Mouse (Mus musculus) cerebellum, adult (tissue): ENCODE results near the gene Hcls1.

Experiments
- ATAC-seq: cut with Nextera tagmentation; 2 replicates; pipeline ENCODE4 v1.9.2; 2017; ENCODE audit warnings: mild to moderate bottlenecking, moderate library complexity, mixed read lengths; ENCODE audit not compliant: insufficient number of reproducible peaks, low FRiP score, low TSS enrichment

Hcls1 gene

GRCm38 (mm10) chr16:36985636-36986042 is 50.9 kb downstream of the Hcls1 start:
- ATAC-seq, result no peak

- no peak for ATAC-seq
These were observed 52.6 kb downstream of the Hcls1 start for GRCm38 (mm10) chr16:36987399-36987798.

GRCm38 (mm10) chr16:36988066-36988465 is 53.3 kb downstream of the Hcls1 start:
- ATAC-seq, result no peak

GRCm38 (mm10) chr16:36989493-36989892 is 54.7 kb downstream of the Hcls1 start:
- ATAC-seq, result no peak

- ATAC-seq, result no peak
These were observed 55.3 kb downstream of the Hcls1 start, which contains the start of gene Fbxo40 for GRCm38 (mm10) chr16:36989999-36990625. Gene Fbxo40 (minus strand): TSS chr16:36990467.

GRCm38 (mm10) chr16:36997650-36998049 is 62.9 kb downstream of the Hcls1 start:
- ATAC-seq, result no peak

GRCm38 (mm10) chr16:36999366-36999972 is 64.7 kb downstream of the Hcls1 start:
- peak; percentile 78 for ATAC-seq

GRCm38 (mm10) chr16:37009262-37009661 is 74.5 kb downstream of the Hcls1 start:
- ATAC-seq, result no peak

- ATAC-seq, result peak; percentile 41; the same call in 1 of the 2 replicates
These were observed 75.6 kb downstream of the Hcls1 start for GRCm38 (mm10) chr16:37010370-37010769.

GRCm38 (mm10) chr16:37011061-37011921 is 76.5 kb downstream of the Hcls1 start, which contains the start of gene Polq:
Gene Polq (plus strand): TSS chr16:37011786.
- peak; percentile 97 for ATAC-seq

- ATAC-seq, result peak; percentile 38; the same call in 1 of the 2 replicates
These were observed 77.1 kb downstream of the Hcls1 start for GRCm38 (mm10) chr16:37011922-37012289.

- no peak for ATAC-seq
These were observed 77.6 kb downstream of the Hcls1 start for GRCm38 (mm10) chr16:37012336-37012735.
